Mouse (Mus musculus) midbrain, embryonic 16.5 days (tissue): ENCODE data around the gene Isy1. TPM values are rescaled to one million over a fixed set of nuclear protein-coding genes. Genes with fewer than 3 reads are reported as not detected.

Experiments used
- ATAC-seq: fragments of 200-750 bp; cut with Nextera tagmentation; 2 replicates; pipeline ENCODE4 v1.8.0; 2017; ENCODE audit warnings: moderate TSS enrichment
- H3K27ac ChIP-seq: fragments of 300-500 bp; sonication (generic); 2 replicates; pipeline ENCODE4 v1.5.1; 2014; ENCODE audit warnings: mild to moderate bottlenecking, low read length, mixed read lengths
- H3K27me3 ChIP-seq: fragments of 300-500 bp; sonication (generic); 2 replicates; pipeline ENCODE4 v1.6.1; 2014; ENCODE audit warnings: low read depth, low read length, mixed read lengths; ENCODE audit not compliant: control insufficient read depth, insufficient read depth
- H3K36me3 ChIP-seq: fragments of 300-500 bp; sonication (generic); 2 replicates; pipeline ENCODE4 v1.6.1; 2014; ENCODE audit warnings: mild to moderate bottlenecking, low read length, moderate library complexity, mixed read lengths; ENCODE audit not compliant: control insufficient read depth, insufficient read depth
- H3K4me1 ChIP-seq: fragments of 300-500 bp; sonication (generic); 2 replicates; pipeline ENCODE4 v1.6.1; 2014; ENCODE audit warnings: mild to moderate bottlenecking, low read length, mixed read lengths; ENCODE audit not compliant: control insufficient read depth, insufficient read depth
- H3K4me2 ChIP-seq: fragments of 300-500 bp; sonication (generic); 2 replicates; pipeline ENCODE4 v1.6.1; 2014; ENCODE audit warnings: mild to moderate bottlenecking, low read length, mixed read lengths
- H3K4me3 ChIP-seq: fragments of 300-500 bp; sonication (generic); 2 replicates; pipeline ENCODE4 v1.5.1; 2014; ENCODE audit warnings: low read depth, mild to moderate bottlenecking, low read length, moderate library complexity, mixed read lengths
- H3K9ac ChIP-seq: fragments of 300-500 bp; sonication (generic); 2 replicates; pipeline ENCODE4 v1.6.1; 2014; ENCODE audit warnings: low read depth, low read length, mixed read lengths
- H3K9me3 ChIP-seq: fragments of 300-500 bp; sonication (generic); replicated peaks from 2 replicates; pipeline ENCODE4 v1.6.1; 2014; ENCODE audit warnings: mild to moderate bottlenecking, low read length, mixed read lengths; ENCODE audit not compliant: control insufficient read depth, poor library complexity, severe bottlenecking
- WGBS: fragments of 180-500 bp; shearing (Covaris S2); extraction: QIAGEN DNeasy Blood & Tissue Kit; methylation state at CpG from one replicate; pipeline ENCODE4 v1.1.7; 2014; 5-methylcytosine and 5-hydroxymethylcytosine counted together
- polyA plus RNA-seq: library from polyadenylated mRNA; unstranded; fragments of >200 nt; fragmentation: Nextera tagmentation; extraction: Ambion mirVana; gene quantifications from 2 replicates; pipeline ENCODE4 v1.2.1, GENCODE M21; 2015

Gene Isy1
- polyA plus RNA-seq, 1 experiment from 2014 or later, result 26.2 TPM

DNA sequence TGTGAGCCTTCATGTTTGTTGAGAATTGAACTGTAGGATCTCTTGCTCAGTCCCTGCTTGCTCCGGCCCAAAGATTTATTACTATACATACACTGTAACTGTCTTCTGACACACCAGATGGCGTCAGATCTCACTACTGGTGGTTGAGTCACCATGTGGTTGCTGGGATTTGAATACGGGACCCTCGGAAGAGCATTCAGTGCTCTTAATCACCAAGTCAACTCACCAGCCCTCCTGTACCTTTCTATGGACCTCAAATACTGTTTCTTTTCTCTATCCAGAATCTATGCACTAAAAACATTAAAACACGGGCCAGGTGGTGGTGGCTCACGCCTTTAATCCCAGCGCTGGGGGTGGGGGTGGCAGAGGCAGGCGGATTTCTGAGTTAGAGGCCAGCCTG lies 3.0 kb upstream of the Isy1 start:
- H3K36me3 ChIP-seq, result peaks cover 29% of the 10 kb centered on the region
- no peaks in the 10 kb centered on the region for H3K27me3 ChIP-seq
- peaks cover 10% of the 10 kb centered on the region for H3K4me1 ChIP-seq
- no peak overlapping the region for H3K9ac ChIP-seq
- WGBS, result 78% methylated on average over 8 of the region's 8 CpGs
- H3K27ac ChIP-seq, result no peak overlapping the region
- no peak overlapping the region for H3K4me2 ChIP-seq
- ATAC-seq, result no peak
- H3K4me3 ChIP-seq, result no peak overlapping the region
- no peaks in the 10 kb centered on the region for H3K9me3 ChIP-seq

DNA sequence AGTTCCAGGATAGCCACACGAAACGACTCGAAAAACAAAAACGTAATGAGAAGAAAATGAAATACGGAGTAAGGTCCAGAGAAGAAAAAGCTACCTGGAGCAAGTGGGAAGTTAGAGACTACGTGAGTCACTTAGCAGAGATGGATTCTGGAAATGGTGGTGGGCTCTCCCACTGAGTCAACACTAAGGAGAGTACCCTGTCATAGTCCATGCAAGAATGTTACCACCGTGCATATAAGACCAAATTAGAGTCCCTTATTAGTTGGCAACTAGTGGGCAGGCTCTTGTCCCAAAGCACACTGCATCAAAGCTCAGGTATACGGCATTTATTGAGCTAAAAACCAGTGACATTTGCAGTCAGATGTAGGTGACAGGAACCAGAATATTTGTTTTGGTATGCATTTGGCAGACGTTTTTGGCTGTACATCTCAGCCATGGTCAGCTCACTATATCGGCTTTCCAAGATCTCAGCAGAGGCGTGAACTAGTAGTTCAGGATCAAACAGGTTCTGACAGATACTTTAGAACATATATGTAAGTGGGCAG lies 1.3 kb upstream of the Isy1 start:
- Histone ChIP-seq H3K9ac (no peak overlapping the region), H3K27me3 (no peaks in the 10 kb centered on the region), H3K9me3 (no peaks in the 10 kb centered on the region), H3K4me3 (no peak overlapping the region), H3K36me3 (peaks cover 25% of the 10 kb centered on the region), H3K4me1 (peaks cover 10% of the 10 kb centered on the region), H3K27ac (no peak overlapping the region), H3K4me2 (no peak overlapping the region)
- no peak for ATAC-seq
- WGBS, result 67% methylated on average over 11 of the region's 11 CpGs

DNA sequence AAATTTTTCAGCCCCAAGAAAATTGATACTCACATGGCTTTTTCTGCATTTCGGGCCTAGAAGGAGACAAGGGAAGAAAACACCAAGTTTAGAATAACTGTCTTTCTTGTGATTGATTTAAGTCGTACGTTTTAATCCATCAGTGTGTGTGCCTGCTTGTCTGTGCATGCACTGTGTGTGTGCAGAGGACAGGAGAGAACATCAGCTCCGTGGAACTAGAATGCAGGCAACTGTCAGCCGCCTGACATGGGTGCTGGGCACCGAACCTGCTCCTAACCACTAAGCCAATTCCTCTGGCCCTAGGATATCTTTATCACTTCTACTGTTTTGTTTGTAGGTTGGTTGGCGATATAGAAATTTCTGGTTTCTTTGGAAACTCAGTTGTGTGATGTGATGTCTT lies 2.9 kb downstream of the Isy1 start, which contains the start of gene Gm45140:
Gene Gm45140 (minus strand): TSS at position 101 of the 400 bp plus-strand sequence.
- H3K27me3 ChIP-seq, result no peaks in the 10 kb centered on the region
- H3K9ac ChIP-seq, result no peak within 1 kb of the TSS
- H3K36me3 ChIP-seq, result peaks cover 11% of the 10 kb centered on the region; the same call in 1 of the 2 replicates
- no peak within 1 kb of the TSS for H3K4me3 ChIP-seq
- 95% methylated on average over 7 of the region's 7 CpGs for WGBS
- no peaks in the 10 kb centered on the region for H3K9me3 ChIP-seq
- no peak within 1 kb of the TSS for H3K4me2 ChIP-seq
- peaks cover 10% of the 10 kb centered on the region for H3K4me1 ChIP-seq
- no peak within 1 kb of the TSS for H3K27ac ChIP-seq
- ATAC-seq, result no peak

DNA sequence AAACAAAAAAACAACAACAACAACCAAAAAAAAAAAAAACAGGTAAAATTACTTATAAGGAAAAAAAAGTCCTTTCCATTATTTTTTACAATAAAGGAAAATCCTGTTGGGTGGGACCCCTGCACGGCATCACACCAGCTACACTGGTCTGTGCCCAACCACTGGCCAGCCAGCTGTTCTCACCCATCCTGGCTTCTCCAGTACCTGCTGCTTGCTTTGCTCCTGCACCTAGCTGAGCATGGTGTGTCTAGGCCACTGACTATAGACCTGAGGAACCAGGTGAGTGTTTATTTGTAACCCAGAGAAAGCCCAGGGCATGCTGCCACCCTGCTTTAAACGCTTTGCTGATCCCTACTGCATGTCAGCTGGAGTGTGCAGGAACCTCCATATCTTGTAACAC lies 18.2 kb downstream of the Isy1 start:
- H3K9ac ChIP-seq, result no peak overlapping the region
- no peak overlapping the region for H3K4me2 ChIP-seq
- H3K27ac ChIP-seq, result no peak overlapping the region
- peaks cover 52% of the 10 kb centered on the region for H3K36me3 ChIP-seq
- WGBS, result 98% methylated on average over 2 of the region's 2 CpGs
- H3K4me1 ChIP-seq, result no peaks in the 10 kb centered on the region
- H3K4me3 ChIP-seq, result no peak overlapping the region
- ATAC-seq, result no peak
- H3K27me3 ChIP-seq, result no peaks in the 10 kb centered on the region
- no peaks in the 10 kb centered on the region for H3K9me3 ChIP-seq

DNA sequence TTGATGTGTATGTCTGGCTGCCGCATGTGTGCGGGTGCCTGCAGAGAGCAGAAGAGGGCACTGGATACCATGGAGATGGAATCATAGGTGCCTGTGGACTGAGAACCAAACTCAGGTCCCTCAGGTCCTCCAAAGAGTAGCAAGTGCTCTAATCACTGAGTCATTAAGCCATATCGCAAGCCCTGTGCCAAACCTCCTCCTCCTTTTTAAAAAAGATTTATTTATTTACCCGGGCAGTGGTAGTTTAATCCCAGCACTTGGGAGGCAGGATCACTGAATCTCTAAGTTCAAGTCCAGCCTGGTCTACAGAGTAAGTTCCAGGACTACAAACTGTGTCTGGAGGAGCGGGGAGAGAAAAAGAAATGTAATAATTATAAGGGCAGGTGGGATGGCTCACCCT lies 24.1 kb downstream of the Isy1 start:
- no peak overlapping the region for H3K4me2 ChIP-seq
- no peak overlapping the region for H3K4me3 ChIP-seq
- H3K27ac ChIP-seq, result no peak overlapping the region
- no peaks in the 10 kb centered on the region for H3K27me3 ChIP-seq
- peaks cover 27% of the 10 kb centered on the region for H3K36me3 ChIP-seq
- H3K9ac ChIP-seq, result no peak overlapping the region
- no peak for ATAC-seq
- no peaks in the 10 kb centered on the region for H3K9me3 ChIP-seq
- H3K4me1 ChIP-seq, result peaks cover 13% of the 10 kb centered on the region
- 93% methylated on average over 5 of the region's 5 CpGs for WGBS

DNA sequence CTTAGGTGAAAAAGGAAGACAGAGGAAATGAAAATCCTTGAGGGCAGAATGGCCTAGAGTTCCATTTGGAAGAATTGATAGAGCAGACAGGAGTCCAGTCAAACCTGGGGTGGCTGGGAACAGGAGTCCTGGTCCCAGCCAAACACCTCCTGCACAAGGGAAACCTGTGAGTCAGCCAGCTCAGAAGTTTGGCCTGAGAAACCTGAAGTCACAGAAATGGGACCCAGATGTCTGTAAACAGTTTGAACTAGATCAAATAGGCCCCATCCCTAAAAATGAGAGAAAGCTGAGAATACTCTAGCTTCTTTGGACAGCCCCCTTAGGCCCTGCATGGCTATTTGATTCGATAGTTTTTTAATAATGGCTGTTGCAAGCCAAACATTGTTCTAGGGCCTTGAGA lies 25.9 kb downstream of the Isy1 start:
- Histone ChIP-seq H3K27ac (no peak overlapping the region), H3K27me3 (no peaks in the 10 kb centered on the region), H3K4me2 (no peak overlapping the region; the same call in 1 of the 2 replicates), H3K9me3 (no peaks in the 10 kb centered on the region), H3K9ac (no peak overlapping the region; the same call in 1 of the 2 replicates), H3K36me3 (peaks cover 11% of the 10 kb centered on the region), H3K4me3 (no peak overlapping the region), H3K4me1 (peaks cover 13% of the 10 kb centered on the region)
- no peak for ATAC-seq
- 81% methylated on average over 1 of the region's 1 CpGs for WGBS

DNA sequence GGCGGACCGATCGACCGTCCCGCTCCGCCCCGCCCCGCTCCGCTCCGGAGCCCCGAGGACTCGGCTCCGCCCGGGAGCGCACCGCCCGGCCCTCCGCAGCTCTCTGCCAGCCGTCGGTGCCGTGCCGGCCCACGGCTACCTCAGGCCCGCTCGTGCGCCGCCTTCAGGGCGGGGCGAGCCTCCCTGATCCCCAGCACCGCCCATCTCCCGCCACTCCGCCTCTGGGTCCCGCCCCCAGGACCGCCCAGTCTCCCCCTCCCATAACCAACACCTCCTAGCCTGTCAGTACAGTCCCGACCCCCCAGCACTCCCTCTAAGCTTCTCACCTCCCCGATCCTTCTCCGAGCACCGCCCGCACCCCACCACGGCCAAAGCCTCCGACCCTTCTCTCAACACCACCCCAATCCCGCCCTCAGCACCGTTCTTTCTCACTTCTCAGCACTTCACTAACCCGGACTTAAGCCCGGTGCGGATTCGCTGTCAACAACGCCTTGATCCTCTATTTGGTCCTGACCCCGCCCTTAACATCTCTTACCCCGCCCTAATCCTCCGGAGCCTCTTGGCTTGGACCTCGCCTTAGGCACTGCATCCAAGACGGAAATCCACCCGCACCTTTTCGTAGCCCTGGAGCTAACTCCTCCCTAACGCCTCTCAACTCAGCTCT lies 26.8 kb downstream of the Isy1 start, which contains the start of gene Rab43:
Gene Rab43 (minus strand): TSS at position 490 of the 664 bp plus-strand sequence.
- Histone ChIP-seq H3K27me3 (no peaks in the 10 kb centered on the region), H3K9me3 (no peaks in the 10 kb centered on the region), H3K4me3 (peak within 1 kb of the TSS; percentile 72), H3K36me3 (peaks cover 4% of the 10 kb centered on the region), H3K9ac (peak within 1 kb of the TSS; percentile 82), H3K4me1 (peaks cover 13% of the 10 kb centered on the region), H3K4me2 (peak within 1 kb of the TSS; percentile 93), H3K27ac (peak within 1 kb of the TSS; percentile 61)
- under 1% methylated on average over 50 of the region's 56 CpGs for WGBS
- peak; percentile 98 for ATAC-seq

DNA sequence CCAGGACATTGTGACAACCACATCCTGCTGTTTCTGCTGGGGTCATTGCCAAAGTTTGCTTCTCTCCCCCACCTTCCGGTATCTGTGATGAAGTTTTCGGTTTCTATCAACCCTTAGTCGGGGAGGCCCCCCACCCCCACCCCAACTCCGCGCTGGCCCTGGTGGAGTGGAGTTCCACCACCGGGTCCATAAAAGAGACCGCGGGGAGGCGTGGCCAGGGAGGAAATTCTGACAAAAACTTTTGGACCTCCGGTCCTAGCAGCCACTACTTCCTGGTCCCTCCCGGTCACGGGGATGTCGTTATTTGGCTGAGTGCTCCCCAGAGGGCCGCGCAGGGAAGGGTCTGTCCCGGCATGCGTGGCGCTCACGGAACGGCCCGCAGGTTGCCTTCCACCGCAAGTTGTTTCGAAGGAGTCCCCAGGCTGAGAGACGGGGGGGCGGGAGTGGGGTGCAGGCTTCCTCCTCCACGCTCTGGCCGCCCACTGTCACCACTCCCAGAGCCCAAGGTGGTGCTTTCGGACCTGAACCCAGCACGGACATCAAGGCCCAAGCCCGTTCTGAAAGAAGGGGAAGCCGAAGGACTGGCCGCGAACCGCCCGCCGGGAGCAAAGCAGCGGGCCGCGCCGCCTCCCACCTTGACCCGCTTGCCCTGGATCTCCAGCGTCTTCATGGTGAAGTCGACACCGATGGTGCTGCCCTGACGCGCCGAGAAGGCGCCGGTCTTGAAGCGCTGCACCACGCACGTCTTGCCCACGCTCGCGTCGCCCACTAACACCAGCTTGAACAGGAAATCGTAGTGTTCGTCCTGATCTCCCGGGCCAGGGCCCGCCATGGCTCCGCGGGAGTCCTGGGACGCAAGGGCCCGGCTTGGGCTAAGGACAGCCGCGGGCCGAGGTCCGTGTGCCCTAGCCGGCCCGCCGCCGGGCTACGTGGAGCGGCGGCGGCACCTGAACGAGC lies 27.6 kb downstream of the Isy1 start:
- no peaks in the 10 kb centered on the region for H3K27me3 ChIP-seq
- WGBS, result 1% methylated on average over 73 of the region's 77 CpGs
- peak overlapping the region; percentile 82 for H3K9ac ChIP-seq
- H3K9me3 ChIP-seq, result no peaks in the 10 kb centered on the region
- ATAC-seq, result peak; percentile 69
- peak overlapping the region; percentile 72 for H3K4me3 ChIP-seq
- peaks cover 13% of the 10 kb centered on the region for H3K4me1 ChIP-seq
- H3K27ac ChIP-seq, result peak overlapping the region; percentile 61
- peak overlapping the region; percentile 93 for H3K4me2 ChIP-seq
- no peaks in the 10 kb centered on the region for H3K36me3 ChIP-seq
